In genomic region chrX:143867129-143867664, GRCm38 (mm10) we compare ENCODE assay signal across 28 mouse cellular contexts. TPM values are rescaled to one million over a fixed set of nuclear protein-coding genes. Genes with fewer than 3 reads are reported as not detected.
"Had no signal": no experiment of that assay in that cellular context is flagged by ENCODE, and none has a peak within 500 bp of the region (broad histone marks: within the 10 kb centered on the region; RNA-seq: fewer than 3 reads in every experiment).

No protein-coding gene starts in this region.

- H3K27me3 ChIP-seq: forebrain, embryonic 13.5 days; forebrain, embryonic 15.5 days had no signal

- DNase-seq: cerebellum, adult 2 months; cerebellum, adult 8-10 months; cerebellum, adult 9-10 months; cerebellum, adult 9-11 months; cerebellum, postnatal 10 days; cerebellum, postnatal 14 days; cerebellum, postnatal 25 days; cerebellum, postnatal 36 days; embryo, embryonic 11 days; forebrain, postnatal 0 days; gastrocnemius, adult 2 months; gastrocnemius, postnatal 10 days; gastrocnemius, postnatal 14 days; gastrocnemius, postnatal 25 days; gastrocnemius, postnatal 36 days; heart, adult 11 months; heart, adult 18-20 months; heart, adult 2 months had no signal

- H3K4me3 ChIP-seq: embryonic facial prominence, embryonic 12.5 days; embryonic facial prominence, embryonic 13.5 days; embryonic facial prominence, embryonic 15.5 days; erythroblast, embryonic 14.5 days; forebrain, embryonic 10.5 days; forebrain, embryonic 12.5 days; forebrain, embryonic 13.5 days; forebrain, embryonic 15.5 days; gastrocnemius, adult 2 months; heart, adult 2 months had no signal

- H3K27ac ChIP-seq: embryonic facial prominence, embryonic 12.5 days; embryonic facial prominence, embryonic 13.5 days; embryonic facial prominence, embryonic 15.5 days; forebrain, embryonic 10.5 days; forebrain, embryonic 12.5 days; forebrain, embryonic 13.5 days; forebrain, embryonic 15.5 days; gastrocnemius, adult 2 months; heart, adult 2 months had no signal

- H3K9me3 ChIP-seq: embryonic facial prominence, embryonic 12.5 days; embryonic facial prominence, embryonic 13.5 days; embryonic facial prominence, embryonic 15.5 days; forebrain, embryonic 10.5 days; forebrain, embryonic 12.5 days; forebrain, embryonic 13.5 days; forebrain, embryonic 15.5 days had no signal

- H3K9ac ChIP-seq: embryonic facial prominence, embryonic 12.5 days; embryonic facial prominence, embryonic 13.5 days; embryonic facial prominence, embryonic 15.5 days; forebrain, embryonic 12.5 days; forebrain, embryonic 13.5 days; forebrain, embryonic 15.5 days; forebrain, postnatal 0 days had no signal

- H3K4me1 ChIP-seq: embryonic facial prominence, embryonic 12.5 days; embryonic facial prominence, embryonic 13.5 days; embryonic facial prominence, embryonic 15.5 days; forebrain, embryonic 10.5 days; forebrain, embryonic 12.5 days; forebrain, embryonic 13.5 days; forebrain, embryonic 15.5 days had no signal

- ATAC-seq: forebrain, embryonic 13.5 days; forebrain, embryonic 14.5 days; forebrain, embryonic 15.5 days; forebrain, embryonic 16.5 days; forebrain, postnatal 0 days had no signal

- H3K36me3 ChIP-seq: embryonic facial prominence, embryonic 12.5 days; embryonic facial prominence, embryonic 13.5 days; embryonic facial prominence, embryonic 15.5 days; forebrain, embryonic 10.5 days; forebrain, embryonic 12.5 days had no signal

- H3K4me2 ChIP-seq: embryonic facial prominence, embryonic 12.5 days; embryonic facial prominence, embryonic 13.5 days; embryonic facial prominence, embryonic 15.5 days; forebrain, embryonic 12.5 days; forebrain, embryonic 13.5 days; forebrain, embryonic 15.5 days had no signal

RNA-seq across cellular contexts. Expression of gene Capn6, which starts 40.0 kb away (rescaled TPM):
- polyA plus RNA-seq: erythroblast, embryonic 14.5 days had no signal
